Mouse (Mus musculus) liver, postnatal 0 days (tissue): ENCODE measurements around the gene Kdm2a.

ENCODE experiments used
- CTCF ChIP-seq: sonication (generic); IDR thresholded peaks from 2 replicates; pipeline ENCODE4 v1.5.1; 2016; ENCODE audit warnings: antibody characterized with exemption, low read depth
- EP300 ChIP-seq: IDR thresholded peaks from 2 replicates; pipeline ENCODE4 v1.6.1; 2016; ENCODE audit warnings: antibody characterized with exemption, low read depth, mild to moderate bottlenecking

DNA sequence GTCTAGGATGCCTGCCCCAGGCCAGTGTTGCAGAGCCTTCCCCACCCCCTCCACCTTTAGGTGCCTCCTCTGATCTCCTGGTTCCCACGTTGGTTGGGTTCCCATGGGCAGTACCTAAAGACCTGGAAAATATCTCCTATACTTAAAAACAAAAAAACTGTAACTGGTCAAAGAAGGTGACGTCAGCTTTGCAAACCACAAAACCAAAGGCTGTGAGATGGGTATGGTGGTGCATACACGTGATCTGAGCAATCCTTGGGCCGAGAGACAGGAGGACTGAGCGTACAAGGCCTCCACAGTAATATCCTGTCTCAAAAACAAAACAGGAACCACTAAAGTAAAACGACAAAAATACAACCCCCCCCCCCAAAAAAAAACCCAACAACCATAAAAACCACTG, 39.8 kb upstream of the Kdm2a start:
- TF ChIP-seq CTCF (no peak), EP300 (no peak)
